Mouse (Mus musculus): Measurements from ENCODE around the gene Rdx.

Gene Rdx

GRCm38 (mm10) chr9:52110738-52111137 lies 63.8 kb downstream of the Rdx start:
- no peak for DNase-seq (ENCODE audit: low spot score in 2 of 2)

GRCm38 (mm10) chr9:52113091-52113490 lies 66.1 kb downstream of the Rdx start:
- DNase-seq (ENCODE audit: low spot score in 2 of 2) = no peak

- no peak for DNase-seq (ENCODE audit: low spot score in 2 of 2)
These were observed 72.2 kb downstream of the Rdx start for GRCm38 (mm10) chr9:52119212-52119611.

- no peak for DNase-seq (ENCODE audit: low spot score in 2 of 2)
These were observed 78.3 kb downstream of the Rdx start for GRCm38 (mm10) chr9:52125225-52125624.

GRCm38 (mm10) chr9:52130348-52130747 lies 83.4 kb downstream of the Rdx start:
- DNase-seq (ENCODE audit: low spot score in 2 of 2) = no peak

GRCm38 (mm10) chr9:52132771-52133170 lies 85.8 kb downstream of the Rdx start:
- DNase-seq (ENCODE audit: low spot score in 2 of 2) = no peak

Measured in spleen, postnatal 10 days (tissue).